Mouse (Mus musculus) sigmoid colon, adult 10 weeks (tissue): ENCODE data around the gene Slc6a2. TPM values are rescaled to one million over a fixed set of nuclear protein-coding genes. Genes with fewer than 3 reads are reported as not detected.

Experiments
- polyA plus RNA-seq: library from polyadenylated mRNA; stranded (reverse); fragments of 350-450 nt; fragmentation: Illumina TruSeq; extraction: RNeasy Lipid Tissue Mini Kit (QIAGEN cat#74804); gene quantifications from one replicate; pipeline ENCODE4 v1.2.3, GENCODE M21; 2014; ENCODE audit warnings: low read depth, low replicate concordance

The Slc6a2 gene
- polyA plus RNA-seq: 0.13 TPM

DNA sequence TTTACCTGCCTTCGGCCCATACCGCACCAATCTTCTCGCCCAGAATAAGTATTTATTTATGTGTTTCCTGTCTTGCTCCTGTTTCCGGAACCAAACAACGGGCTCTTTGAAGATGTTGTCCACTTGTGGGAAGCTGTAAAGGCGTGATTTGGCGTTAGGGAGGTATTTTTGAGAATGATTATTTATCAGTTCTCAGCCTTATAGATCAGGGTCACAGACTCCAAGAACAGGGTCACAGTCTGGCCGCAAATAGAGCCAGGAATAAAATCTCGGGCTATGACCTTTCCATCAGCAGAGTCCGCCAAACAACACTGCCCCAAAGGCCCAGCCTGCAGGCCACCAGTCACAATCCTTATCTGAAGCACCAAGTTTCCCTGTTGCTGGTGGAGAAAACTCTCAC, at the start of gene Slc6a2:
Gene Slc6a2 (plus strand): TSS at position 301 of the 400 bp plus-strand sequence.

DNA sequence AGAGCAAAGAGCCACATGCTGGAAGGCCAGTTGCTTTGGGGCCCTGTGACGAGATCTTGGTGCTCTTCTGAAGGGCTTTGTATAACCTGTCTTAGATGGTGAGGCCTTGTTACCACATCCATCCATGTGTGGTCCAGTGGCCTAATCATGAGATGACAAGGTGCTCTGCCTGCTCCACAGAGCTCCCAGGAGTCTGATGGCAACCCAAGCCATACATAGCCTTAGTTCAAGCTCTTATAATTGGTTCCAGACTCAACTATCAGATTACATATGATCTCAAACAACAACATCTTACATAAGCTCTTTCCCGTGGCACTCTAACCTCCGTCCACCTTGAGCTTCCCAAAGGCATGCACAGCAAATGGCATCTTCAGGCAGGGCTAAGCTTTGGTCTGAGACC, 88.2 kb downstream of the Slc6a2 start, which contains the start of gene Ces1a:
Gene Ces1a (minus strand): TSS at position 101 of the 400 bp plus-strand sequence.

Other genes with a start within 250 kb of the Slc6a2 start
- 17.7 TPM for gene Mmp2, start 132.8 kb upstream of the Slc6a2 start, polyA plus RNA-seq
- gene Lpcat2, start 104.7 kb upstream of the Slc6a2 start, polyA plus RNA-seq: 18.3 TPM
- 0.47 TPM for gene Capns2, start 58.7 kb upstream of the Slc6a2 start, polyA plus RNA-seq
- not detected for gene Ces1a, start 88.1 kb downstream of the Slc6a2 start, polyA plus RNA-seq
- 0.44 TPM for gene Ces1b, start 119.9 kb downstream of the Slc6a2 start, polyA plus RNA-seq
- not detected for gene Ces1c, start 171.2 kb downstream of the Slc6a2 start, polyA plus RNA-seq
- 48.4 TPM for gene Ces1d, start 237.8 kb downstream of the Slc6a2 start, polyA plus RNA-seq